Mouse (Mus musculus): ENCODE results near the gene Nipsnap1. TPM values are rescaled to one million over a fixed set of nuclear protein-coding genes. Genes with fewer than 3 reads are reported as not detected.

Nipsnap1 gene
- 112 and 119 TPM in 2 replicates for polyA plus RNA-seq (2015; fragmentation: Nextera tagmentation; extraction: Ambion mirVana)

- ATAC-seq = peak; percentile 89
- Histone ChIP-seq H3K4me2 (ENCODE audit: low read depth, low read length) (peak within 1 kb of the TSS; percentile 56), H3K4me3 (ENCODE audit: low read length) (peak within 1 kb of the TSS; percentile 64), H3K27me3 (replicated peaks; ENCODE audit: control insufficient read depth, insufficient read depth, low read length) (no peaks in the 10 kb centered on the region), H3K9me3 (ENCODE audit: control insufficient read depth, low read length) (no peaks in the 10 kb centered on the region), H3K36me3 (ENCODE audit: control insufficient read depth, insufficient read depth, low read length) (peaks cover 3% of the 10 kb centered on the region), H3K27ac (ENCODE audit: low read length) (peak within 1 kb of the TSS; percentile 49), H3K4me1 (ENCODE audit: control insufficient read depth, insufficient read depth, low read length) (0 out of 2 replicates have a peak, but pooled peaks cover 2% of the 10 kb centered on the region), H3K9ac (ENCODE audit: low read depth, low read length) (peak within 1 kb of the TSS; percentile 68)
- under 1% methylated on average over 30 of the region's 30 CpGs for WGBS
Observed at GRCm38 (mm10) chr11:4873755-4874475, at the start of gene Nipsnap1. TSS of gene Nipsnap1 (plus strand) at chr11:4873951.

GRCm38 (mm10) chr11:4826152-4826778, 47.5 kb upstream of the Nipsnap1 start:
- Histone ChIP-seq H3K4me1 (ENCODE audit: control insufficient read depth, insufficient read depth, low read length) (peaks cover 17% of the 10 kb centered on the region; the same call in 1 of the 2 replicates), H3K27me3 (replicated peaks; ENCODE audit: control insufficient read depth, insufficient read depth, low read length) (no peaks in the 10 kb centered on the region), H3K4me2 (ENCODE audit: low read depth, low read length) (no peak overlapping the region), H3K27ac (ENCODE audit: low read length) (no peak overlapping the region), H3K9me3 (ENCODE audit: control insufficient read depth, low read length) (no peaks in the 10 kb centered on the region), H3K36me3 (ENCODE audit: control insufficient read depth, insufficient read depth, low read length) (no peaks in the 10 kb centered on the region), H3K9ac (ENCODE audit: low read depth, low read length) (no peak overlapping the region), H3K4me3 (ENCODE audit: low read length) (no peak overlapping the region)
- 94% methylated on average over 3 of the region's 3 CpGs for WGBS
- no peak for ATAC-seq

- H3K27me3 ChIP-seq (replicated peaks; ENCODE audit: control insufficient read depth, insufficient read depth, low read length) = no peaks in the 10 kb centered on the region
- no peaks in the 10 kb centered on the region for H3K36me3 ChIP-seq (ENCODE audit: control insufficient read depth, insufficient read depth, low read length)
- ATAC-seq = no peak
- no peak overlapping the region for H3K4me3 ChIP-seq (ENCODE audit: low read length)
- H3K4me2 ChIP-seq (ENCODE audit: low read depth, low read length) = no peak overlapping the region
- no peak overlapping the region for H3K27ac ChIP-seq (ENCODE audit: low read length)
- peaks cover 17% of the 10 kb centered on the region; the same call in 1 of the 2 replicates for H3K4me1 ChIP-seq (ENCODE audit: control insufficient read depth, insufficient read depth, low read length)
- H3K9ac ChIP-seq (ENCODE audit: low read depth, low read length) = no peak overlapping the region
- H3K9me3 ChIP-seq (ENCODE audit: control insufficient read depth, low read length) = no peaks in the 10 kb centered on the region
Observed at GRCm38 (mm10) chr11:4827340-4827739, 46.4 kb upstream of the Nipsnap1 start.

- ATAC-seq = no peak
- no peak overlapping the region for H3K27ac ChIP-seq (ENCODE audit: low read length)
- H3K27me3 ChIP-seq (replicated peaks; ENCODE audit: control insufficient read depth, insufficient read depth, low read length) = no peaks in the 10 kb centered on the region
- 71% methylated on average over 2 of the region's 2 CpGs for WGBS
- H3K4me2 ChIP-seq (ENCODE audit: low read depth, low read length) = no peak overlapping the region
- no peak overlapping the region for H3K4me3 ChIP-seq (ENCODE audit: low read length)
- no peaks in the 10 kb centered on the region for H3K9me3 ChIP-seq (ENCODE audit: control insufficient read depth, low read length)
- H3K36me3 ChIP-seq (ENCODE audit: control insufficient read depth, insufficient read depth, low read length) = no peaks in the 10 kb centered on the region
- peaks cover 17% of the 10 kb centered on the region; the same call in 1 of the 2 replicates for H3K4me1 ChIP-seq (ENCODE audit: control insufficient read depth, insufficient read depth, low read length)
- H3K9ac ChIP-seq (ENCODE audit: low read depth, low read length) = no peak overlapping the region
Observed at GRCm38 (mm10) chr11:4827916-4828315, 45.8 kb upstream of the Nipsnap1 start.

GRCm38 (mm10) chr11:4831066-4831465, 42.7 kb upstream of the Nipsnap1 start:
- Histone ChIP-seq H3K4me1 (ENCODE audit: control insufficient read depth, insufficient read depth, low read length) (peaks cover 13% of the 10 kb centered on the region; the same call in 1 of the 2 replicates), H3K9me3 (ENCODE audit: control insufficient read depth, low read length) (no peaks in the 10 kb centered on the region), H3K27me3 (replicated peaks; ENCODE audit: control insufficient read depth, insufficient read depth, low read length) (no peaks in the 10 kb centered on the region), H3K9ac (ENCODE audit: low read depth, low read length) (no peak overlapping the region), H3K27ac (ENCODE audit: low read length) (no peak overlapping the region), H3K4me3 (ENCODE audit: low read length) (no peak overlapping the region), H3K4me2 (ENCODE audit: low read depth, low read length) (no peak overlapping the region), H3K36me3 (ENCODE audit: control insufficient read depth, insufficient read depth, low read length) (no peaks in the 10 kb centered on the region)
- no peak for ATAC-seq

GRCm38 (mm10) chr11:4833295-4833939, 40.3 kb upstream of the Nipsnap1 start:
- Histone ChIP-seq H3K36me3 (ENCODE audit: control insufficient read depth, insufficient read depth, low read length) (no peaks in the 10 kb centered on the region), H3K27me3 (replicated peaks; ENCODE audit: control insufficient read depth, insufficient read depth, low read length) (no peaks in the 10 kb centered on the region), H3K27ac (ENCODE audit: low read length) (no peak overlapping the region), H3K9me3 (ENCODE audit: control insufficient read depth, low read length) (no peaks in the 10 kb centered on the region), H3K4me2 (ENCODE audit: low read depth, low read length) (no peak overlapping the region), H3K4me3 (ENCODE audit: low read length) (no peak overlapping the region), H3K9ac (ENCODE audit: low read depth, low read length) (no peak overlapping the region), H3K4me1 (ENCODE audit: control insufficient read depth, insufficient read depth, low read length) (peaks cover 13% of the 10 kb centered on the region; the same call in 1 of the 2 replicates)
- no peak for ATAC-seq
- 64% methylated on average over 3 of the region's 3 CpGs for WGBS

- Histone ChIP-seq H3K4me2 (ENCODE audit: low read depth, low read length) (no peak overlapping the region), H3K4me3 (ENCODE audit: low read length) (no peak overlapping the region), H3K27ac (ENCODE audit: low read length) (no peak overlapping the region), H3K9me3 (ENCODE audit: control insufficient read depth, low read length) (no peaks in the 10 kb centered on the region), H3K4me1 (ENCODE audit: control insufficient read depth, insufficient read depth, low read length) (peaks cover 6% of the 10 kb centered on the region; the same call in 1 of the 2 replicates), H3K9ac (ENCODE audit: low read depth, low read length) (no peak overlapping the region), H3K27me3 (replicated peaks; ENCODE audit: control insufficient read depth, insufficient read depth, low read length) (no peaks in the 10 kb centered on the region), H3K36me3 (ENCODE audit: control insufficient read depth, insufficient read depth, low read length) (no peaks in the 10 kb centered on the region)
- no peak for ATAC-seq
- WGBS = 65% methylated on average over 6 of the region's 6 CpGs
Observed at GRCm38 (mm10) chr11:4835436-4835835, 38.3 kb upstream of the Nipsnap1 start.

- no peak overlapping the region for H3K9ac ChIP-seq (ENCODE audit: low read depth, low read length)
- no peak for ATAC-seq
- no peaks in the 10 kb centered on the region for H3K27me3 ChIP-seq (replicated peaks; ENCODE audit: control insufficient read depth, insufficient read depth, low read length)
- H3K4me1 ChIP-seq (ENCODE audit: control insufficient read depth, insufficient read depth, low read length) = peaks cover 6% of the 10 kb centered on the region; the same call in 1 of the 2 replicates
- H3K27ac ChIP-seq (ENCODE audit: low read length) = no peak overlapping the region
- no peak overlapping the region for H3K4me3 ChIP-seq (ENCODE audit: low read length)
- no peaks in the 10 kb centered on the region for H3K36me3 ChIP-seq (ENCODE audit: control insufficient read depth, insufficient read depth, low read length)
- H3K9me3 ChIP-seq (ENCODE audit: control insufficient read depth, low read length) = no peaks in the 10 kb centered on the region
- H3K4me2 ChIP-seq (ENCODE audit: low read depth, low read length) = no peak overlapping the region
- 56% methylated on average over 6 of the region's 6 CpGs for WGBS
Observed at GRCm38 (mm10) chr11:4836755-4837154, 37.0 kb upstream of the Nipsnap1 start.

- no peaks in the 10 kb centered on the region for H3K9me3 ChIP-seq (ENCODE audit: control insufficient read depth, low read length)
- no peak overlapping the region for H3K4me2 ChIP-seq (ENCODE audit: low read depth, low read length)
- ATAC-seq = no peak
- no peak overlapping the region for H3K9ac ChIP-seq (ENCODE audit: low read depth, low read length)
- 76% methylated on average over 5 of the region's 5 CpGs for WGBS
- no peak overlapping the region for H3K27ac ChIP-seq (ENCODE audit: low read length)
- H3K27me3 ChIP-seq (replicated peaks; ENCODE audit: control insufficient read depth, insufficient read depth, low read length) = no peaks in the 10 kb centered on the region
- peaks cover 6% of the 10 kb centered on the region; the same call in 1 of the 2 replicates for H3K4me1 ChIP-seq (ENCODE audit: control insufficient read depth, insufficient read depth, low read length)
- H3K4me3 ChIP-seq (ENCODE audit: low read length) = no peak overlapping the region
- no peaks in the 10 kb centered on the region for H3K36me3 ChIP-seq (ENCODE audit: control insufficient read depth, insufficient read depth, low read length)
Observed at GRCm38 (mm10) chr11:4837342-4837741, 36.4 kb upstream of the Nipsnap1 start.
